Mouse (Mus musculus): ENCODE results near the gene Gnao1.

- TF ChIP-seq CTCF (IDR thresholded peaks at IDR 0.05; ENCODE audit: insufficient read depth, low read depth, low read length) (no peak), POLR2A (IDR thresholded peaks at IDR 0.05; ENCODE audit: insufficient read depth, low read depth, low read length) (no peak)
Observed at GRCm38 (mm10) chr8:93860020-93860419, 50.3 kb downstream of the Gnao1 start.

All from olfactory bulb, adult 2 months (tissue).